Mouse (Mus musculus): ENCODE data around the gene Gm266. TPM values are rescaled to one million over a fixed set of nuclear protein-coding genes. Genes with fewer than 3 reads are reported as not detected.

Gene Gm266
- total and polyA plus RNA-seq, 3 experiments = not detected

- no peak overlapping the region for H3K27ac ChIP-seq (ENCODE audit: insufficient read depth, low read depth)
- no peak overlapping the region for H3K4me3 ChIP-seq (replicated peaks in 1 of 3; ENCODE audit: low read depth in 2 of 3, low read length in 2 of 3, poor library complexity in 1 of 3)
- H3K4me1 ChIP-seq (ENCODE audit: control insufficient read depth in 1 of 2, insufficient read depth in 2 of 2) = peaks cover 7 to 29% of the 10 kb centered on the region in 2 experiments
- no peaks in the 10 kb centered on the region for H3K79me2 ChIP-seq (replicated peaks; ENCODE audit: control insufficient read depth, extremely low read depth, insufficient read depth, poor library complexity, severe bottlenecking)
- dilution Hi-C loops (cut with MboI; ENCODE audit: extremely low pct_ligation_motif_present, extremely low pct_unique_long_range_greater_than_20kb, low sequenced_read_pairs) = no loop called here
- no peaks in the 10 kb centered on the region for H3K27me3 ChIP-seq (replicated peaks)
- no peak overlapping the region for H3K4me2 ChIP-seq (ENCODE audit: insufficient read depth, low read depth, poor library complexity, severe bottlenecking)
- no peak for DNase-seq (ENCODE audit: extremely low read depth)
- H3K9me3 ChIP-seq (replicated peaks; ENCODE audit: low read length) = peaks cover 6% of the 10 kb centered on the region
- in situ Hi-C loops (cut with MboI; ENCODE audit: low pct_ligation_motif_present, low pct_unique_long_range_greater_than_20kb, low sequenced_read_pairs) = no loop called here
- no peak overlapping the region for H3K9ac ChIP-seq (ENCODE audit: insufficient read depth, low read depth)
- no peak for TF ChIP-seq ETS1 (conservative IDR thresholded peaks at IDR 0.05; ENCODE audit: low read depth, low read length)
- no peak for TF ChIP-seq ZMIZ1 (IDR thresholded peaks at IDR 0.05; ENCODE audit: low read depth, low read length)
- TF ChIP-seq MYC (IDR thresholded peaks at IDR 0.05; ENCODE audit: low read depth, low read length) = no peak
- TF ChIP-seq NELFE (IDR thresholded peaks at IDR 0.05; ENCODE audit: low read depth, low read length) = no peak
- TF ChIP-seq GABPA (IDR thresholded peaks at IDR 0.05; ENCODE audit: insufficient replicate concordance, low read depth, low read length) = no peak
- no peak for TF ChIP-seq MEF2A (IDR thresholded peaks at IDR 0.05; ENCODE audit: borderline replicate concordance, low read depth, low read length)
- TF ChIP-seq CTCF (conservative IDR thresholded peaks at IDR 0.05 in 1 of 2, IDR thresholded peaks at IDR 0.05 in 1 of 2; ENCODE audit: low read depth in 2 of 2, low read length in 2 of 2) = no peak
- TF ChIP-seq ELF1 (IDR thresholded peaks at IDR 0.05; ENCODE audit: low read depth, low read length) = no peak
- no peak for TF ChIP-seq MAX (IDR thresholded peaks at IDR 0.05; ENCODE audit: low read length)
- TF ChIP-seq ZC3H11A (IDR thresholded peaks at IDR 0.05; ENCODE audit: low read depth, low read length) = no peak
- no peak for TF ChIP-seq POLR2AphosphoS2 (IDR thresholded peaks at IDR 0.05; ENCODE audit: low read depth, low read length)
- TF ChIP-seq TCF12 (IDR thresholded peaks at IDR 0.05; ENCODE audit: low read depth, low read length) = no peak
- no peak for TF ChIP-seq SIN3A (IDR thresholded peaks at IDR 0.05; ENCODE audit: low read length)
- no peaks in the 10 kb centered on the region for H3K36me3 ChIP-seq (replicated peaks in 1 of 2; ENCODE audit: control insufficient read depth in 1 of 2, insufficient read depth in 1 of 2, low read length in 1 of 2)
Observed at GRCm38 (mm10) chr12:111515920-111516319, 30.3 kb upstream of the Gm266 start.

DNA sequence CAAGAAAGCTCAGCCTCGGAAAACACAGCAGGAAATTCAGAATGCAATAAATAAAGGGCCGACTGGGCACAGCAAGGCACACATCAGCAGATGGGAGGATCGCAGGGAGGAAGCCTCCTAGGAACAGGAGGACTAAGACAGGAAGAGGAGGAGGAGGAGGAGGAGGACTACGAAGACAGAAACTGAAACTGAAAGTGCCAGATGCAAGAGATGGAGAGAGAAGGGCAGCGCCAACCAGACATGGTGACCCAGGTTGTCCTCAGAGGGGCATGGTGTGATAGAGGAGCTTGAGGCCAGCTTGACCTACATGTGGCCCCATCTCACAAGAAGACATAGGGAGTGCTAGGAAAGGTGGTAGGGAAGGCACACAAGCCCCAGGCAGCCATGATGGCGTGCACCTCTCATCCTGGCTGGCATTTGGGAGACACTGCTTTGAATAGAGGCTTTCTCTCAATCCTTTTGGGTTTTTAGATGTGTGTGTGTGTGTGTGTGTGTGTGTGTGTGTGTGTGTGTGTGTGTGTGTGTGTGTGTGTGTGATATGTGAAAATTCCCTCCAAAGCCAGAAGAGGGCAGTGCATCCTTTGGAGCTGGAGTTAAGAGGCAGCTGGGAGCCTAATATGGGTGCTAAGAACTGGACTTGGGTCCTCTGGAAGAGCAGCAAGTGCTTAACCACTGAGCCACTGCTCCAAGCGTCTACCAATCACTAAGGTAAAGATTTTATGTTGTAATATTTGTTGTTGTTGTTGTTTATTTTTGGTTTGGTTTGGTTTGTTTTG lies 29.4 kb upstream of the Gm266 start:
- H3K4me2 ChIP-seq (ENCODE audit: insufficient read depth, low read depth, poor library complexity, severe bottlenecking) = 0 out of 2 replicates have a peak overlapping the region, but pooled peaks have one; percentile 16
- H3K9ac ChIP-seq (ENCODE audit: insufficient read depth, low read depth) = no peak overlapping the region
- H3K27ac ChIP-seq (ENCODE audit: insufficient read depth, low read depth) = no peak overlapping the region
- DNase-seq (ENCODE audit: extremely low read depth) = no peak
- TF ChIP-seq IRF4 (IDR thresholded peaks at IDR 0.05; ENCODE audit: low read depth, low read length) (peak; percentile 84), UBTF (IDR thresholded peaks at IDR 0.05; ENCODE audit: low read depth, low read length) (no peak), ZNF384 (IDR thresholded peaks at IDR 0.05; ENCODE audit: low read depth, low read length) (no peak), TCF12 (IDR thresholded peaks at IDR 0.05; ENCODE audit: low read depth, low read length) (peak; percentile 54; the same call in 1 of the 2 replicates), EP300 (IDR thresholded peaks at IDR 0.05; ENCODE audit: low read length) (peak; percentile 34; the same call in 1 of the 2 replicates)
- H3K27me3 ChIP-seq (replicated peaks) = no peaks in the 10 kb centered on the region
- peaks cover 7 to 29% of the 10 kb centered on the region in 2 experiments for H3K4me1 ChIP-seq (ENCODE audit: control insufficient read depth in 1 of 2, insufficient read depth in 2 of 2)
- H3K9me3 ChIP-seq (replicated peaks; ENCODE audit: low read length) = peaks cover 6% of the 10 kb centered on the region
- dilution Hi-C loops (cut with MboI; ENCODE audit: extremely low pct_ligation_motif_present, extremely low pct_unique_long_range_greater_than_20kb, low sequenced_read_pairs) (no loop called here), in situ Hi-C loops (cut with MboI; ENCODE audit: low pct_ligation_motif_present, low pct_unique_long_range_greater_than_20kb, low sequenced_read_pairs) (no loop called here)
- H3K4me3 ChIP-seq (replicated peaks in 1 of 3; ENCODE audit: low read depth in 2 of 3, low read length in 2 of 3, poor library complexity in 1 of 3) = no peak overlapping the region
- no peaks in the 10 kb centered on the region for H3K36me3 ChIP-seq (replicated peaks in 1 of 2; ENCODE audit: control insufficient read depth in 1 of 2, insufficient read depth in 1 of 2, low read length in 1 of 2)
- no peaks in the 10 kb centered on the region for H3K79me2 ChIP-seq (replicated peaks; ENCODE audit: control insufficient read depth, extremely low read depth, insufficient read depth, poor library complexity, severe bottlenecking)
